8 mouse cellular contexts compared by ENCODE assay signal in genomic region chr2:14073362-14074220, GRCm38 (mm10). TPM values are rescaled to one million over a fixed set of nuclear protein-coding genes. Genes with fewer than 3 reads are reported as not detected.
DNase-seq lines count a peak whose midpoint lies in the region; ATAC-seq lines count a peak whose summit lies in the region.

Gene Stam, plus strand, starts transcription at chr2:14074098.

- H3K9me3 ChIP-seq in hindbrain, embryonic 15.5 days, result no peaks in the 10 kb centered on the region

- peak within 1 kb of the TSS; percentile 57 for H3K4me2 ChIP-seq in hindbrain, embryonic 15.5 days

- peak within 1 kb of the TSS; percentile 96 for H3K9ac ChIP-seq in hindbrain, embryonic 15.5 days

- H3K27me3 ChIP-seq in hindbrain, embryonic 15.5 days, result no peaks in the 10 kb centered on the region

- no peaks in the 10 kb centered on the region for H3K36me3 ChIP-seq in hindbrain, embryonic 15.5 days

- H3K27ac ChIP-seq in hindbrain, embryonic 15.5 days (replicated peaks), result peak within 1 kb of the TSS; percentile 99

- DNase-seq in T-cell, adult 2 months (ENCODE audit: low spot score), result peak; percentile 87
- DNase-seq in cerebellum, postnatal 36 days, result peak; percentile 91 to 92
- peak; percentile 91 to 92 for DNase-seq in frontal cortex, postnatal 36 days (ENCODE audit: low spot score in 2 of 2)
- peak; percentile 78 for DNase-seq in left cerebral cortex, adult 11 months (ENCODE audit: low spot score)
- peak; percentile 91 for DNase-seq in lung, postnatal 4 days
- peak; percentile 85 for DNase-seq in retina, postnatal 7 days (ENCODE audit: low read depth, low spot score)
- peak; percentile 93 for DNase-seq in urinary bladder, adult 2 months (ENCODE audit: low spot score)

- WGBS in hindbrain, embryonic 15.5 days, result under 1% methylated on average over 50 of the region's 50 CpGs

- peaks cover 22% of the 10 kb centered on the region for H3K4me1 ChIP-seq in hindbrain, embryonic 15.5 days (replicated peaks)

- ATAC-seq in hindbrain, embryonic 15.5 days (ENCODE audit: low FRiP score, low read depth), result peak; percentile 97

- peak within 1 kb of the TSS; percentile 70 for H3K4me3 ChIP-seq in hindbrain, embryonic 15.5 days

RNA-seq across cellular contexts. Expression of gene Stam, which starts in this region (rescaled TPM):
- 125 and 129 TPM in 2 replicates for polyA plus RNA-seq in hindbrain, embryonic 15.5 days (2015; fragmentation: Nextera tagmentation; extraction: Ambion mirVana)
- 33.1 and 33.5 TPM in 2 replicates for polyA plus RNA-seq in urinary bladder, adult 2 months (2012; rRNA removed)

Comparison
In these comparisons a context has a peak if more than half of its experiments do, and no peak if none do; other contexts are left out.
1. Peak in every context shown above with its lines: DNase-seq, ATAC-seq, H3K4me3 ChIP-seq and H3K27ac ChIP-seq.